Mouse (Mus musculus) spleen, adult 2 months (tissue): ENCODE results near the gene Spem2. TPM values are rescaled to one million over a fixed set of nuclear protein-coding genes. Genes with fewer than 3 reads are reported as not detected.
A peak's percentile ranks its signal among the peaks of the same experiment; 100 is the strongest.

ENCODE experiments used
- DNase-seq, 2 experiments: peaks; one replicate each; pipeline versions ENCODE4 v3.0.0 to v3.0.0-alpha.2; 2012 to 2021; ENCODE audit warnings: low spot score in 2 of 2, low read depth in 1 of 2
- H3K27ac ChIP-seq: fragments of 200-500 bp; 2 replicates; pipeline ENCODE4 v1.5.1; 2012; ENCODE audit warnings: low read length, inconsistent platforms; ENCODE audit not compliant: insufficient read depth
- H3K27me3 ChIP-seq: fragments of 200-500 bp; 2 replicates; pipeline ENCODE4 v1.6.1; 2012; ENCODE audit warnings: mild to moderate bottlenecking, moderate library complexity, low read length, inconsistent platforms; ENCODE audit not compliant: control insufficient read depth, insufficient read depth
- H3K36me3 ChIP-seq: fragments of 200-500 bp; 2 replicates; pipeline ENCODE4 v1.6.1; 2012; ENCODE audit warnings: mild to moderate bottlenecking, low read length, inconsistent platforms; ENCODE audit not compliant: control insufficient read depth, insufficient read depth
- H3K4me1 ChIP-seq: fragments of 200-500 bp; 2 replicates; pipeline ENCODE4 v1.6.1; 2011; ENCODE audit warnings: inconsistent platforms; ENCODE audit not compliant: control insufficient read depth, insufficient read depth, insufficient read length
- H3K4me3 ChIP-seq: fragments of 200-500 bp; 2 replicates; pipeline ENCODE4 v1.5.1; 2011; ENCODE audit warnings: mild to moderate bottlenecking, inconsistent platforms; ENCODE audit not compliant: insufficient read depth, insufficient read length; ENCODE audit errors: extremely low read depth
- CTCF ChIP-seq: fragments of 200-500 bp; IDR thresholded peaks from 2 replicates; pipeline ENCODE4 v1.5.1; 2011; ENCODE audit warnings: mild to moderate bottlenecking, inconsistent platforms; ENCODE audit not compliant: insufficient read depth, insufficient read length, insufficient replicate concordance; ENCODE audit errors: extremely low read depth
- POLR2A ChIP-seq: fragments of 200-500 bp; IDR thresholded peaks from 2 replicates; pipeline ENCODE4 v1.6.1; 2011; ENCODE audit warnings: low read depth, low read length, inconsistent platforms
- WGBS: fragments of 180-500 bp; shearing (Covaris S2); methylation state at CpG from one replicate; pipeline ENCODE4 v1.1.7; 2018; 5-methylcytosine and 5-hydroxymethylcytosine counted together
- polyA plus RNA-seq: library from polyadenylated mRNA; depleted of rRNA; stranded (reverse); fragments of >200 nt; gene quantifications from 2 replicates; pipeline ENCODE4 v1.2.3, GENCODE M21; 2012

Spem2 gene
- polyA plus RNA-seq, 1 experiment, result not detected

GRCm38 (mm10) chr11:69804652-69804940 lies 13.7 kb downstream of the Spem2 start:
- H3K4me1 ChIP-seq, result peaks cover 33% of the 10 kb centered on the region
- no peak overlapping the region for H3K4me3 ChIP-seq
- 51% methylated on average over 12 of the region's 12 CpGs for WGBS
- H3K27me3 ChIP-seq, result peaks cover 28% of the 10 kb centered on the region
- no peak for TF ChIP-seq POLR2A
- TF ChIP-seq CTCF, result no peak
- no peak for DNase-seq
- no peak overlapping the region for H3K27ac ChIP-seq
- H3K36me3 ChIP-seq, result no peaks in the 10 kb centered on the region

GRCm38 (mm10) chr11:69803786-69804651 lies 14.2 kb downstream of the Spem2 start:
- DNase-seq, result peak; percentile 35 to 76
- Histone ChIP-seq H3K27ac (no peak overlapping the region), H3K27me3 (peaks cover 28% of the 10 kb centered on the region), H3K36me3 (no peaks in the 10 kb centered on the region), H3K4me1 (peaks cover 38% of the 10 kb centered on the region), H3K4me3 (peak overlapping the region; percentile 57)
- 5% methylated on average over 60 of the region's 60 CpGs for WGBS
- TF ChIP-seq POLR2A (no peak), CTCF (peak; percentile 70; the same call in 1 of the 2 replicates)

GRCm38 (mm10) chr11:69803328-69803727 lies 14.9 kb downstream of the Spem2 start:
- Histone ChIP-seq H3K27ac (no peak overlapping the region), H3K4me1 (peaks cover 38% of the 10 kb centered on the region), H3K4me3 (peak overlapping the region; percentile 57), H3K27me3 (peaks cover 28% of the 10 kb centered on the region), H3K36me3 (no peaks in the 10 kb centered on the region)
- TF ChIP-seq CTCF, result no peak
- TF ChIP-seq POLR2A, result no peak
- no peak for DNase-seq
- 4% methylated on average over 12 of the region's 12 CpGs for WGBS

- 2% methylated on average over 33 of the region's 33 CpGs for WGBS
- no peak for TF ChIP-seq CTCF
- Histone ChIP-seq H3K27me3 (peaks cover 28% of the 10 kb centered on the region), H3K4me1 (peaks cover 38% of the 10 kb centered on the region), H3K4me3 (peak overlapping the region; percentile 56; the same call in 1 of the 2 replicates), H3K27ac (peak overlapping the region; percentile 32; the same call in 1 of the 2 replicates), H3K36me3 (no peaks in the 10 kb centered on the region)
- peak in 1 of 2 experiments; percentile 56 for DNase-seq
Measured at GRCm38 (mm10) chr11:69802648-69803105, 15.6 kb downstream of the Spem2 start.

- peak within 1 kb of the TSS; percentile 32; the same call in 1 of the 2 replicates for H3K27ac ChIP-seq
- no peak for TF ChIP-seq POLR2A
- no peak for TF ChIP-seq CTCF
- H3K4me1 ChIP-seq, result peaks cover 38% of the 10 kb centered on the region
- no peak for DNase-seq
- H3K4me3 ChIP-seq, result peak within 1 kb of the TSS; percentile 56; the same call in 1 of the 2 replicates
- no peaks in the 10 kb centered on the region for H3K36me3 ChIP-seq
- H3K27me3 ChIP-seq, result peaks cover 28% of the 10 kb centered on the region
- WGBS, result 8% methylated on average over 33 of the region's 33 CpGs
Measured at GRCm38 (mm10) chr11:69801379-69801977, 16.8 kb downstream of the Spem2 start, which contains the start of gene Fgf11. Gene Fgf11 (minus strand): TSS chr11:69801857.

GRCm38 (mm10) chr11:69800392-69801197 lies 17.7 kb downstream of the Spem2 start:
- DNase-seq, result no peak
- peaks cover 28% of the 10 kb centered on the region for H3K27me3 ChIP-seq
- H3K36me3 ChIP-seq, result no peaks in the 10 kb centered on the region
- WGBS, result 2% methylated on average over 36 of the region's 36 CpGs
- TF ChIP-seq POLR2A (no peak), CTCF (no peak)
- no peak overlapping the region; the same call in 1 of the 2 replicates for H3K4me3 ChIP-seq
- H3K27ac ChIP-seq, result no peak overlapping the region
- peaks cover 38% of the 10 kb centered on the region for H3K4me1 ChIP-seq
